Mouse (Mus musculus): ENCODE results near the gene Gm8279.
"Not testable (repeated sequence)": the region's sequence is repeated elsewhere in the genome, so short reads cannot be mapped to it uniquely, and the experiment has no call there.

Gm8279 gene

DNA sequence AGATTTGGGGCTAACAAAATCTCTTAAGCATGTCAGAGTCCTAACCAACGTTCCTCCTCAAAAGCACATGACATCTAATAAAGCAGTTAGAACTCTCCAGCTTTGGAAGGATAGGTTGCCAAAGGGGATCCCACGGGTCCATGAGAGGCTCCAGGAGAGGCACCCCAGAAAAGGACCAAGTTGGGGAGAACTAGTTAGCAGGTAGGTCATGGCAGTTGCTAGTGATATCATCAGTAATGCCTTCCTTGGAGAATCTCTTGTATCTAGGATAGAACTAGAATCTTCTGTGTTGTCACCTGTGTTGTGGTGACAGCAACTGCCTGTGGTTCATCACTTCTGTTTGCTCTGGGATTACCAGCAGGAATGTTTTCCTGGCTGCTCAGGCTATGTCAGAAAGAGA, at the start of gene Gm8279:
Gene Gm8279 (plus strand): TSS at position 301 of the 400 bp plus-strand sequence.
- not testable (repeated sequence) for ATAC-seq (ENCODE audit: low TSS enrichment)

DNA sequence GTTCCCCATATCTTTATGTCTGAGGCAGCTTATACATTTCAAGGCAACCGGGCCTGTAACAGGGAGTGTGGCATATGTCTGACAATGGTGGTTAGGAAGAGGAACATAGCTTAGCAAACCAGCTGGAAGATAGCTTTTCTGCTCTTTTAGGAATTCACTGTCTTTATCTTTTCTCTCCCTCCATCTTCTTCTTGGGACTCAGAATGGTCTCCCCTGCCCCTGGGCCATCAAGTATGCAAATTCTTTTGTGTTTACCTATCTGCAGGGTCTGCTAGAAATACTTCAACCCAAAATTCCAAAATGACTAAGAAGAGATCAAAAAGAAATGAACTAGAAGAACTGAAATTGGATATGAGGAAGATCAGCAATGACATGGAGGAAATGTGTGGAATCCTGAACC, 32.9 kb downstream of the Gm8279 start, which contains the start of gene Gm3317:
Gene Gm3317 (plus strand): TSS at position 301 of the 400 bp plus-strand sequence.
- not testable (repeated sequence) for ATAC-seq (ENCODE audit: low TSS enrichment)

DNA sequence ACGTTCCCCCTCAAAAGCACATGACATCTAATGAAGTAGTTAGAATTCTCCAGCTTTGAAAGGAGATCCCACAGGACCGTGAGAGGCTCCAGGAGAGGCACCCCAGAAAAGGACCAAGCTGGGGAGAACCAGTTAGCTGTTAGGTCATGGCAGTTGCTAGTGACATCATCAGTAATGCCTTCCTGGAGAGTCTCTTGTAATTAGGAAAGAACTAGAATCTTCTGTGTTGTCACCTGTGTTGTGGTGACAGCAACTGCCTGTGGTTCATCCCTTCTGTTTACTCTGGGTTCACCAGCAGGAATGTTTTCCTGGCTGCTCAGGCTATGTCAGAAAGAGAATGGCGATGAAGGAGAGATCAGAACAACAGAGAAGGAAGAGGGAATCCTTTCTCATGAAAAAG, 54.2 kb downstream of the Gm8279 start, which contains the start of gene Gm8271:
Gene Gm8271 (plus strand): TSS at position 301 of the 400 bp plus-strand sequence.
- not testable (repeated sequence) for ATAC-seq (ENCODE audit: low TSS enrichment)

All from frontal cortex, adult (tissue).